Mouse (Mus musculus): ENCODE measurements around the gene Hexb. TPM values are rescaled to one million over a fixed set of nuclear protein-coding genes. Genes with fewer than 3 reads are reported as not detected.

Gene Hexb
- polyA plus RNA-seq, 1 experiment, result 30.9 TPM

DNA sequence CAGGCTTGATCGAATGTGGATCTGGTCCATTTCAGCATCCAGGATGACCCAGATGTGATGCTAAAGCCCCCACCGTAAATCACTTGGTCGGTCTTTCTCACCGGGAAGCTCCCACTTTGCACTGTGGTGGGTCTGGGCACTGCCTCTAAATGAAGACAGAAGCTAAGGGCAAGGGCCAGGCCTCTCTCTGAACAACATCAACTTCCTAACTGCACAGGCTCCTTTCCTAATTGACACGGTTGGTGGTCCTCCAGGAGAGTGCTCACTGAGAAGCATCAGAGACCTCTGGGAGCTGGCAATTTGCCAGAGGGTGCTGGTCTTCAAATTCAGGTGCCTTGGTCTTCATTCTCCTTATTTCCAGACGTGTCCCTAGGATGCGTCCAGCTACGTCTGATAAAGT, 25.7 kb upstream of the Hexb start:
- H3K36me3 ChIP-seq (ENCODE audit: control insufficient read depth, insufficient read depth), result no peaks in the 10 kb centered on the region
- no peaks in the 10 kb centered on the region for H3K79me2 ChIP-seq (ENCODE audit: control insufficient read depth, insufficient read depth)
- no peak overlapping the region for H3K4me2 ChIP-seq (ENCODE audit: low read depth)
- no peak for TF ChIP-seq SRF (IDR thresholded peaks at IDR 0.05; ENCODE audit: control insufficient read depth, insufficient read length, low read depth)
- TF ChIP-seq USF1 (IDR thresholded peaks at IDR 0.05; ENCODE audit: low read depth), result no peak
- no peak for TF ChIP-seq CEBPB (IDR thresholded peaks at IDR 0.05; ENCODE audit: insufficient read depth, poor library complexity, severe bottlenecking)
- TF ChIP-seq POLR2A (IDR thresholded peaks at IDR 0.05; ENCODE audit: insufficient read length, low read depth), result no peak
- no peak for TF ChIP-seq MYOD1 (IDR thresholded peaks at IDR 0.05; ENCODE audit: control insufficient read depth in 1 of 3, insufficient read length in 2 of 3, low read depth in 2 of 3)
- no peak for TF ChIP-seq MAX (IDR thresholded peaks at IDR 0.05; ENCODE audit: low read depth)
- no peak for TF ChIP-seq REST (IDR thresholded peaks at IDR 0.05; ENCODE audit: insufficient read depth, insufficient read length)
- no peak for TF ChIP-seq TCF12 (IDR thresholded peaks at IDR 0.05; ENCODE audit: insufficient read depth, poor library complexity, severe bottlenecking)
- no peak overlapping the region for H3ac ChIP-seq (ENCODE audit: control insufficient read depth, insufficient read length)
- H3K4me3 ChIP-seq, result no peak overlapping the region
- H3K27me3 ChIP-seq (ENCODE audit: control insufficient read depth, insufficient read depth, insufficient read length), result no peaks in the 10 kb centered on the region

DNA sequence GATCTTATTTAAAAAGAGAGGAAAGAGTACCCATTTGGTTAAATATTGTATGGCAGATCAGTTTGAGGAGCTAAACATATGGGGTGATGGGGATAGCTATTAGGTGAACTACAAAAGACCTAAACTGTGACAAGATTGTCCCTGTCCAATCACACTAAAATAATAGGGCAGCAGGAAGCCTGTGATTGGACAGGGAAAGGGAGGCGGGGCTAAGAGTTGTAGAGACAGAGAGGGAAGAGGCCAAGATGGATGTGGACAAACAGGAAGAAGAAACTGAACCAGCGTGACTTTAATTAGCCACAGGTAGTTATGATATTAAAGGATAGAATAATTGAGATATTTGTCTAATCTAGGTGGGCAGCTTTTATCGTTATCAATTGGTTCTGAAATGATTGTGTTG, 21.9 kb upstream of the Hexb start:
- Histone ChIP-seq H3K4me2 (ENCODE audit: low read depth) (no peak overlapping the region), H3K27me3 (ENCODE audit: control insufficient read depth, insufficient read depth, insufficient read length) (no peaks in the 10 kb centered on the region), H3ac (ENCODE audit: control insufficient read depth, insufficient read length) (no peak overlapping the region), H3K4me3 (no peak overlapping the region), H3K36me3 (ENCODE audit: control insufficient read depth, insufficient read depth) (no peaks in the 10 kb centered on the region), H3K79me2 (ENCODE audit: control insufficient read depth, insufficient read depth) (no peaks in the 10 kb centered on the region)
- no peak for TF ChIP-seq USF1 (IDR thresholded peaks at IDR 0.05; ENCODE audit: low read depth)
- TF ChIP-seq POLR2A (IDR thresholded peaks at IDR 0.05; ENCODE audit: insufficient read length, low read depth), result no peak
- TF ChIP-seq TCF3 (IDR thresholded peaks at IDR 0.05; ENCODE audit: insufficient read length, low read depth), result no peak
- no peak for TF ChIP-seq MYOG (IDR thresholded peaks at IDR 0.05; ENCODE audit: control insufficient read depth in 1 of 3, insufficient read depth in 1 of 3, insufficient read length in 2 of 3, low read depth in 2 of 3)
- TF ChIP-seq TCF12 (IDR thresholded peaks at IDR 0.05; ENCODE audit: insufficient read depth, poor library complexity, severe bottlenecking), result no peak
- no peak for TF ChIP-seq MAX (IDR thresholded peaks at IDR 0.05; ENCODE audit: low read depth)
- no peak for TF ChIP-seq REST (IDR thresholded peaks at IDR 0.05; ENCODE audit: insufficient read depth, insufficient read length)
- TF ChIP-seq MYOD1 (IDR thresholded peaks at IDR 0.05; ENCODE audit: control insufficient read depth in 1 of 3, insufficient read length in 2 of 3, low read depth in 2 of 3), result no peak
- TF ChIP-seq POLR2AphosphoS2 (IDR thresholded peaks at IDR 0.05; ENCODE audit: insufficient read length, low read depth), result no peak
- no peak for TF ChIP-seq CEBPB (IDR thresholded peaks at IDR 0.05; ENCODE audit: insufficient read depth, poor library complexity, severe bottlenecking)
- no peak for TF ChIP-seq E2F4 (IDR thresholded peaks at IDR 0.05; ENCODE audit: insufficient read depth)
- TF ChIP-seq SRF (IDR thresholded peaks at IDR 0.05; ENCODE audit: control insufficient read depth, insufficient read length, low read depth), result no peak

DNA sequence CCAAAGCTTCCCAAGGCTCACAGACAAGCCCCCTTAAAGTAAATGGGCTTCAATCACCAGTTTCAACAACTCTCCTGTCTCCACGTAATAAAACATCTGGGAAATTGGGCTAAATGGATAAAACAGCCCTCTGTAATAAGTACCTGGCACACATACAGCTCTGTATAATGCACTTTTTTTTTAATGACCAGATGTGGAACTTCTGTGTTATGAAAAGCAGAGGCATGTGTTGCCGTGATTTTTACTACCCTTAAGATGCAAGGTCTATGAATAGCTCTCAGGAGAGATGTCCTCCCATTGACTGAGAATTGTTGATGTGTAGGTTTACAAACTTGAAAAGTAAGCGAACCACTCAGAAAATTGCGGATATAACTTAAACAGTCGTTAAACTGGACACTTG, 18.0 kb upstream of the Hexb start:
- Histone ChIP-seq H3K79me2 (ENCODE audit: control insufficient read depth, insufficient read depth) (no peaks in the 10 kb centered on the region), H3K27me3 (ENCODE audit: control insufficient read depth, insufficient read depth, insufficient read length) (no peaks in the 10 kb centered on the region), H3K4me2 (ENCODE audit: low read depth) (no peak overlapping the region), H3K36me3 (ENCODE audit: control insufficient read depth, insufficient read depth) (no peaks in the 10 kb centered on the region), H3K4me3 (no peak overlapping the region), H3ac (ENCODE audit: control insufficient read depth, insufficient read length) (no peak overlapping the region)
- TF ChIP-seq POLR2A (IDR thresholded peaks at IDR 0.05; ENCODE audit: insufficient read length, low read depth) (no peak), TCF12 (IDR thresholded peaks at IDR 0.05; ENCODE audit: insufficient read depth, poor library complexity, severe bottlenecking) (no peak), USF1 (IDR thresholded peaks at IDR 0.05; ENCODE audit: low read depth) (no peak), MAX (IDR thresholded peaks at IDR 0.05; ENCODE audit: low read depth) (no peak), POLR2AphosphoS2 (IDR thresholded peaks at IDR 0.05; ENCODE audit: insufficient read length, low read depth) (no peak), MYOD1 (IDR thresholded peaks at IDR 0.05; ENCODE audit: control insufficient read depth in 1 of 3, insufficient read length in 2 of 3, low read depth in 2 of 3) (no peak), E2F4 (IDR thresholded peaks at IDR 0.05; ENCODE audit: insufficient read depth) (no peak), TCF3 (IDR thresholded peaks at IDR 0.05; ENCODE audit: insufficient read length, low read depth) (no peak), CEBPB (IDR thresholded peaks at IDR 0.05; ENCODE audit: insufficient read depth, poor library complexity, severe bottlenecking) (no peak), SRF (IDR thresholded peaks at IDR 0.05; ENCODE audit: control insufficient read depth, insufficient read length, low read depth) (no peak)

DNA sequence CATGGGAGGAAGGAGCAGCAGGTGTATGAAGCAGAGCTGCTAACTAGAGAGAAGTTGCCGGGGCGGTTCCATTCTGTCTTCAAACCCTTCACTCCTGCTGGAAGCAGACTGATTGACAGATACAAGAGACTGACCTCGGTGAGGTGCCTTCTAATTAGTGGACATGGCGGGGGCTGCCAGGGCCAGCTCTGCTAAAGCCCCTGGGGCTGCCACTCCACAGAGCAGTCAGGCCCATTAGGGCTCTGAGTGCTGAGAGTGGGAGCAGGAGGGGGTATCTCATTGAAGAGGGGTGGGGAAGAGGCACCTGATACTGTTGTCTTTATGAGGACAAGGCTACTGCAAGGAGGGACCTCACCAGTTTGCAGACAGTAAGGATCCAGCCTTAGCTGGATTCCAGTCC, 17.4 kb upstream of the Hexb start:
- H3K27me3 ChIP-seq (ENCODE audit: control insufficient read depth, insufficient read depth, insufficient read length), result no peaks in the 10 kb centered on the region
- no peak overlapping the region for H3K4me3 ChIP-seq
- TF ChIP-seq POLR2AphosphoS2 (IDR thresholded peaks at IDR 0.05; ENCODE audit: insufficient read length, low read depth) (no peak), POLR2A (IDR thresholded peaks at IDR 0.05; ENCODE audit: insufficient read length, low read depth) (no peak), MAX (IDR thresholded peaks at IDR 0.05; ENCODE audit: low read depth) (no peak), CEBPB (IDR thresholded peaks at IDR 0.05; ENCODE audit: insufficient read depth, poor library complexity, severe bottlenecking) (no peak), MYOD1 (IDR thresholded peaks at IDR 0.05; ENCODE audit: control insufficient read depth in 1 of 3, insufficient read length in 2 of 3, low read depth in 2 of 3) (no peak), TCF12 (IDR thresholded peaks at IDR 0.05; ENCODE audit: insufficient read depth, poor library complexity, severe bottlenecking) (no peak), REST (IDR thresholded peaks at IDR 0.05; ENCODE audit: insufficient read depth, insufficient read length) (no peak), E2F4 (IDR thresholded peaks at IDR 0.05; ENCODE audit: insufficient read depth) (no peak), SRF (IDR thresholded peaks at IDR 0.05; ENCODE audit: control insufficient read depth, insufficient read length, low read depth) (no peak), TCF3 (IDR thresholded peaks at IDR 0.05; ENCODE audit: insufficient read length, low read depth) (no peak), USF1 (IDR thresholded peaks at IDR 0.05; ENCODE audit: low read depth) (no peak)
- no peaks in the 10 kb centered on the region for H3K36me3 ChIP-seq (ENCODE audit: control insufficient read depth, insufficient read depth)
- H3K79me2 ChIP-seq (ENCODE audit: control insufficient read depth, insufficient read depth), result no peaks in the 10 kb centered on the region
- H3K4me2 ChIP-seq (ENCODE audit: low read depth), result no peak overlapping the region
- H3ac ChIP-seq (ENCODE audit: control insufficient read depth, insufficient read length), result no peak overlapping the region
